Mouse (Mus musculus): ENCODE results near the gene Zkscan3.
"Not testable (repeated sequence)": the region's sequence is repeated elsewhere in the genome, so short reads cannot be mapped to it uniquely, and the experiment has no call there.

The Zkscan3 gene

DNA sequence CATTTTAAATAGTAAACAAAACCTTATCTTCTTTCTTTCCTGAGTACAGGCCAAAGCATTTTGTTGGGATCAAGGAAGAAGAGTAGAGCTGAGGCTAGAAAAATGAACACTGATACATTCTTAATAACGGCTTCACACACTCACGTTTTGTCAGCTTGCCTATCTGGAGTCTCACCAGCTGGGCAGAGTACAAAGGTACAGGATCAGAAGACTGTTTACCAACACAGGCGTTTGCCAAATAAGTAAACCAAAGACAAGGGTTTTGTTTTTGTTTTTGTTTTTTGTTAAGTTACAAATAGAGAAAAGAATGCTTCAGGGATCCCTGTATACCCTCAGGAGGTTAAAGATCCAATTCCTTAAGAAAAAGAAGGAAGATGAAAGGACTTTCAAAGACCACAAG, 1.4 kb downstream of the Zkscan3 start:
- DNase-seq (ENCODE audit: low read depth in 2 of 2, low spot score in 2 of 2): no peak

GRCm38 (mm10) chr13:21397486-21397885, 5.1 kb downstream of the Zkscan3 start:
- DNase-seq (ENCODE audit: low read depth in 2 of 2, low spot score in 2 of 2): no peak

DNA sequence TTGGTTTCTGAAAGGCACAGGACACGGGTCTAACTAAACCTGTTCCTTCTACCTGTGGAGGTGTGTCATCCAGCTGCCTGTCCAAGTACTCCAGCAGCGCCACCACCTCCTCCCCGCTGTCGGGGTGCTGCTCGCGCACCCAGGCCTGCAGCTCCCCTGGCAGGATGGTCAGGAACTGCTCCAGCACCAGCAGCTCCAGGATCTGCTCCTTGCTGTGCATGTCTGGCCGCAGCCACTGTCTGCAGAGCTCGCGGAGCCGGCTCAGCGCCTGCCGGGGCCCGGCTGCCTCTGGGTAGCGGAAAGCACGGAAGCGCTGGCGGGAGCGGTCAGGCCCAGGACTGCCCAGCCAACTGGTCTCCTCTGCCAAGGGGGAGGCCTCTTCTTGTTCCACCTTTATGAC, 6.5 kb downstream of the Zkscan3 start:
- not testable (repeated sequence) for DNase-seq (ENCODE audit: low read depth in 2 of 2, low spot score in 2 of 2)

GRCm38 (mm10) chr13:21395623-21396022, 6.9 kb downstream of the Zkscan3 start:
- no peak for DNase-seq (ENCODE audit: low read depth in 2 of 2, low spot score in 2 of 2)

GRCm38 (mm10) chr13:21395211-21395610, 7.3 kb downstream of the Zkscan3 start:
- no peak for DNase-seq (ENCODE audit: low read depth in 2 of 2, low spot score in 2 of 2)

DNA sequence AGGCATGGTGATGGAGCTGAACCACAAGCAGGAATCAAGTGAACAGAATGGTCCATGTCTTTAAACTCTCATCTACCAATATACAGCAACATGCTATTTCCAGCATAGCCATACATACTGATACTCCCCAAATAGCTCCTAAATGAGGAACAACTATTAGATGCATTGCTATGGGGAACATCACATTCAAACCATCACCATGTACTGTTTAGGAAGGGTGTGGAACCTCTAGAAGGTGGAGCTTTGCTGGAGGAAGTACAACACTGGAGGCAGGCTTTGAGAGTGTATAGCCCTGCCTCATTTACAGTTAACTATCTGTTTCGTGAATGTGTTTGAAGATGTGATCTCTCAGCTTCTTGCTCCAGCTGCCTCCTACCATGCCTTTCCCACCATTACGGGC, 24.8 kb downstream of the Zkscan3 start:
- DNase-seq (ENCODE audit: low read depth in 2 of 2, low spot score in 2 of 2): no peak

DNA sequence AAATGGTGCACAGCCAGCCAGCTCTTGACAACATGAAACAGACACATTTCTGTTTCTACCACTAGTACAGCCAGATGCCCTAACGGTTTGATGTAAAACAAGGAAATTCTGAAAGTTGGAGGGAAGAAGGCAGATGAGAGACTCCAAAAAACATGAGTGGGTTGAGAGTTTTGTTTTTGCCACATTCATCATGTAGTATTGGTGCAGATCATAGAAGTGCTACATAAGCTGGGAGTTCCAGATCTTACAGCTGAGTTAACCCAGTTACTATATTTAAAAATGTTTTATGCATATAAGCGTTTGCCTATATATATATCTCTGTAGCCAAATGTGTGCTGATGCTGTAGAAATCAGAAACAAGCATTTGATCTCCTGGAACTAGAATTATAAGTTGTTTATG, 29.9 kb downstream of the Zkscan3 start:
- DNase-seq (ENCODE audit: low read depth in 2 of 2, low spot score in 2 of 2): no peak

GRCm38 (mm10) chr13:21366635-21367034, 35.9 kb downstream of the Zkscan3 start:
- peak; percentile 37 to 61 for DNase-seq (ENCODE audit: low read depth in 2 of 2, low spot score in 2 of 2)

DNA sequence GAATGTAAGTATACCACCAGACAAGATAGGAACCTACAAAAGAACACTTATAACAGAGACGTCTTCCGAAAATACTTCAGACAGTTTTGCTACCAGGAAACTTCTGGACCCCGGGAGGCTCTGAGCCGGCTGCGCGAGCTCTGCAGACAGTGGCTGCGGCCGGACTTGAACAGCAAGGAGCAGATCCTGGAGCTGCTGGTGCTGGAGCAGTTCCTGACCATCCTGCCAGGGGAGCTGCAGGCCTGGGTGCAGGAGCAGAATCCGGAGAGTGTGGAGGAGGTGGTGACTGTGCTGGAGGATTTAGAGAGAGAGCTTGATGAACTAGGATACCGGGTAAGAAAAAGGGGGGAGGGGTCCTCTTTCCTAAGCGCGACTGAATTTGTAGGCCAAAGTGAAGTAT, 38.8 kb downstream of the Zkscan3 start:
- no peak for DNase-seq (ENCODE audit: low read depth in 2 of 2, low spot score in 2 of 2)

DNA sequence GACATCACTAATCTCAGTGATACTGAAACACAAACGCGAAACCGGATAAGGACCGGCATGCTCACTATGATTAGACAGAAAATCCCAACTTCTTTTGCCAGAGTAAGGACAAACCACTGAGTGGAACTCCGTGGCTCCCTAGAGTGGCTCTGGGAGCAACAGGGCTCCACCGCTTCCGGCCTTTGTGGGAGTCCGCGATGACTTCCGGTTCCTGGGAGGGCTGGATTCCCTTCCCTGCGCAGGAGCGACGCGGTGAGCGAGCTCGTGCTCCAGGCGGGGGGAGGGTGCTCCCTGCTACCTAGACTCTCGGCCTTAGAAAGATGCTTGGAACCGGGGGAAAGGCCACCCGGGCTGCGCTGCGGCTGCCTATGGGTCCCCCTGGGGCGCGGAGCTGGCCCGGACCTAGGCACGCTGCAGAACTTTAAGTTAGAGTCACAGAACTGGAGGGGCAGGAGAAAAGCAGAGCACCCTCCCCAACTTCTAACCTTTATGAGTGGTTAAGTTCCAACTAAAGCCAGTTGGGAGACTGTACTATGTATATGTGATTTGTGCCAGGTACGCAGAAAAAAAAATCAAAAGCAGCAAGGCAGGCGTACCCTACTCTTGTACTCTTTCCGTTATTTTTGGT, 39.8 kb downstream of the Zkscan3 start, which contains the start of gene Zscan12:
Gene Zscan12 (plus strand): TSS at position 200 of the 628 bp plus-strand sequence.
- peak; percentile 47 to 67 for DNase-seq (ENCODE audit: low read depth in 2 of 2, low spot score in 2 of 2)

DNA sequence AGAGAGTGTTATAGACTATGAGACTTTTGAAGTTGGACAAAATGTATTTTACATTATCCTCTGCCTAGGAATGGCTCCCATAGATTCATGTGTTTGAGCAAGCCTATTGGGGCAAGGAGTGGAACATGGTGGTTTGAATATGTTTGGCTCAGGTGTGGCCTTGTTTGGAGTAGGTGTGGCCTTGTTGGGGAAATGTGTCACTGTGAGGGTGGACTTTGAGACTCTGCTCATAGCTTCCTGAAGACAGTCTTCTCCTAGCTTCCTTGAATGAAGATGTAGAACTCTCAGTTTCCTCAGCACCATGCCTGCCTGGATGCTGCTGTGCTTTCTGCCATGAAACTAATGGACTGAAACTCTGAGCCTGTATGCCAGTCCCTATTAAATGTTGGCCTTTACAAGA, 52.0 kb downstream of the Zkscan3 start:
- no peak for DNase-seq (ENCODE audit: low read depth in 2 of 2, low spot score in 2 of 2)

- DNase-seq (ENCODE audit: low read depth in 2 of 2, low spot score in 2 of 2): no peak
Observed at GRCm38 (mm10) chr13:21346610-21347009, 55.9 kb downstream of the Zkscan3 start, which contains the start of gene Olfr1367. Olfr1367 (plus strand) TSS chr13:21346910.

Data from CD8-positive naive resting alpha-beta T cell, adult 2 months (primary cell).